Mouse (Mus musculus) G1E (cell line): ENCODE measurements around the gene Gm28043. TPM values are rescaled to one million over a fixed set of nuclear protein-coding genes. Genes with fewer than 3 reads are reported as not detected.

Experiments
- ATAC-seq: 2 replicates; pipeline ENCODE4 v1.8.0; 2016; ENCODE audit warnings: mild to moderate bottlenecking; ENCODE audit not compliant: insufficient number of reproducible peaks, poor library complexity, low FRiP score, severe bottlenecking; ENCODE audit errors: extremely low read depth
- DNase-seq: peaks from one replicate; pipeline ENCODE4 v3.0.0; 2012; ENCODE audit warnings: low spot score
- H3K27me3 ChIP-seq: 2 replicates; pipeline ENCODE4 v1.6.1; 2012; ENCODE audit warnings: mild to moderate bottlenecking, low read length, inconsistent platforms; ENCODE audit not compliant: insufficient read depth
- H3K36me3 ChIP-seq: replicated peaks from 2 replicates; pipeline ENCODE3; 2012; ENCODE audit warnings: mild to moderate bottlenecking, inconsistent platforms
- H3K4me1 ChIP-seq: 2 replicates; pipeline ENCODE4 v1.6.1; 2012; ENCODE audit warnings: low read depth, low read length, inconsistent platforms, mixed read lengths; ENCODE audit not compliant: insufficient read depth
- H3K4me3 ChIP-seq: 2 replicates; pipeline ENCODE4 v1.5.1; 2012; ENCODE audit warnings: low read depth, mild to moderate bottlenecking, inconsistent platforms, low read length, moderate library complexity, mixed read lengths
- H3K9me3 ChIP-seq: replicated peaks from 2 replicates; pipeline ENCODE4 v1.6.1; 2012; ENCODE audit warnings: inconsistent platforms
- CTCF ChIP-seq: IDR thresholded peaks from 2 replicates; pipeline ENCODE4 v1.5.1; 2012; ENCODE audit warnings: low read depth, low read length, inconsistent platforms, mixed read lengths
- GATA1 ChIP-seq: IDR thresholded peaks from 2 replicates; pipeline ENCODE4 v1.6.1; 2012; ENCODE audit warnings: borderline replicate concordance, low read length, inconsistent platforms, mixed read lengths
- GATA2 ChIP-seq: IDR thresholded peaks from 2 replicates; pipeline ENCODE4 v1.6.1; 2012; ENCODE audit warnings: low read depth, low read length, inconsistent platforms, borderline replicate concordance
- POLR2AphosphoS5 ChIP-seq: IDR thresholded peaks from 2 replicates; pipeline ENCODE4 v1.6.1; 2012; ENCODE audit warnings: low read depth, low read length, inconsistent platforms; ENCODE audit not compliant: insufficient replicate concordance
- TAL1 ChIP-seq: conservative IDR thresholded peaks from 2 replicates; pipeline ENCODE4 v1.6.1; 2012; ENCODE audit warnings: low read depth, low read length, inconsistent platforms, mixed read lengths
- polyA plus RNA-seq: library from polyadenylated mRNA; stranded (reverse); fragments of >175 nt; gene quantifications from 2 replicates; pipeline ENCODE4 v1.2.3, GENCODE M21; 2012
- total RNA-seq, 2 experiments: library from RNA; stranded (forward) in 1 of 2; stranded (reverse) in 1 of 2; fragments of 200-1000 nt in 1 of 2; fragments of >200 nt in 1 of 2; fragmentation: Nextera tagmentation in 1 of 2; gene quantifications; 2 replicates each; pipeline ENCODE4 v1.2.3; 2014 to 2017

The Gm28043 gene
- total and polyA plus RNA-seq, 3 experiments = 0.29 to 9.2 (median 4.8) TPM

- Histone ChIP-seq H3K27me3 (no peaks in the 10 kb centered on the region), H3K9me3 (no peaks in the 10 kb centered on the region), H3K36me3 (peaks cover 77% of the 10 kb centered on the region), H3K4me1 (peaks cover 31% of the 10 kb centered on the region), H3K4me3 (no peak overlapping the region)
- ATAC-seq (no peak), DNase-seq (no peak)
- no peak for TF ChIP-seq GATA2
- TF ChIP-seq POLR2AphosphoS5 = no peak
Measured at GRCm38 (mm10) chr17:29619231-29619630, 4.6 kb downstream of the Gm28043 start.

GRCm38 (mm10) chr17:29623488-29623887, 8.8 kb downstream of the Gm28043 start:
- Histone ChIP-seq H3K4me1 (peaks cover 15% of the 10 kb centered on the region), H3K27me3 (no peaks in the 10 kb centered on the region), H3K4me3 (no peak overlapping the region), H3K36me3 (peaks cover 100% of the 10 kb centered on the region), H3K9me3 (no peaks in the 10 kb centered on the region)
- DNase-seq (no peak), ATAC-seq (no peak)
- no peak for TF ChIP-seq GATA2
- no peak for TF ChIP-seq POLR2AphosphoS5
- no peak for TF ChIP-seq TAL1
- no peak for TF ChIP-seq GATA1

GRCm38 (mm10) chr17:29627285-29627684, 12.6 kb downstream of the Gm28043 start:
- Histone ChIP-seq H3K9me3 (no peaks in the 10 kb centered on the region), H3K4me3 (no peak overlapping the region), H3K27me3 (no peaks in the 10 kb centered on the region), H3K36me3 (peaks cover 98% of the 10 kb centered on the region), H3K4me1 (peaks cover 32% of the 10 kb centered on the region)
- no peak for ATAC-seq
- TF ChIP-seq GATA2 = no peak
- TF ChIP-seq TAL1 = no peak
- TF ChIP-seq CTCF = no peak
- TF ChIP-seq POLR2AphosphoS5 = no peak
- TF ChIP-seq GATA1 = no peak
- DNase-seq = no peak

DNA sequence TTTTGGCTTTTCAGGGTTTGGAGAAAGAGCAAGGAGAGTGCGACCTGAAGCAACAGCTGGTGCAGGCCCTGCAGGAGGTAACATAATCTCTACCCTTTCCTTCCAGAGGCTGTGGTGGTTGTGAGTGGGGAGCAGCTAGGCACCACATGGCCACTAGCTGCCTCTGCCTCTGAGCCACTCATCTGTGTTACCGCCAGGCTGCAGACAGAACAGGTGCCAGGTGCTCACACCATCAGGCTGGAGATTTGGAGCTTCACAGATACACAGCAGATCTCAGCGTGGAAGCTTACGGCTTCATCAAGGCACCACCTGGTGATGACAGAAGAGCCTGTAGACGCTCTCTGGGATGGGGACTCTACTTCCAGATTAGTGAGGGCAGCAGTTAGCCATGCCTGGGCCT, 14.3 kb downstream of the Gm28043 start:
- peaks cover 32% of the 10 kb centered on the region for H3K4me1 ChIP-seq
- H3K9me3 ChIP-seq = no peaks in the 10 kb centered on the region
- no peaks in the 10 kb centered on the region for H3K27me3 ChIP-seq
- H3K36me3 ChIP-seq = peaks cover 98% of the 10 kb centered on the region
- DNase-seq (no peak), ATAC-seq (no peak)
- TF ChIP-seq POLR2AphosphoS5 (no peak), GATA2 (no peak), GATA1 (no peak), CTCF (no peak), TAL1 (no peak)
- H3K4me3 ChIP-seq = no peak overlapping the region

DNA sequence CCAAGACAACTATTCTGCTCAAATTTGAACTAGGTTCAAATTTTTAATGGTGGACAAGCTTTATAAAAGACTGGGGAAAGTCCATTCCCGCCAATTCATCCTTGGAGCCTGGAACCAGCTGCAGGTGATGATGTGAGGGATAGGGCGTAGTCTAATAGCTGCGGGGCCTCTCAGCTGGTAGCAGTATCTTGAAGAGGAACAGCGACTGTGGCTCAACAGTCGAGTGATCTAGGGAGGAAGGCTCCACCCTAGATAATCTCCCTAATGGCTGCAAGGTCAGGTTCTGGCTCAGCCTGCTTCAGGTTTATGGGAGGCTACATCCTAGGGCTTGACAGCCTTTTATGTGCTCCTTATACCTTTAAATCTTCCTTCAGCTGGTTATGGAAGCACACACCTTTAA, 14.9 kb downstream of the Gm28043 start:
- ATAC-seq (no peak), DNase-seq (no peak)
- Histone ChIP-seq H3K4me1 (peaks cover 38% of the 10 kb centered on the region), H3K4me3 (no peak overlapping the region), H3K9me3 (no peaks in the 10 kb centered on the region), H3K27me3 (no peaks in the 10 kb centered on the region), H3K36me3 (peaks cover 98% of the 10 kb centered on the region)
- TF ChIP-seq CTCF = no peak
- TF ChIP-seq TAL1 = no peak
- no peak for TF ChIP-seq GATA1
- TF ChIP-seq GATA2 = no peak
- TF ChIP-seq POLR2AphosphoS5 = no peak

GRCm38 (mm10) chr17:29632312-29632711, 17.6 kb downstream of the Gm28043 start:
- ATAC-seq (no peak), DNase-seq (no peak)
- Histone ChIP-seq H3K9me3 (no peaks in the 10 kb centered on the region), H3K36me3 (peaks cover 98% of the 10 kb centered on the region), H3K27me3 (no peaks in the 10 kb centered on the region), H3K4me3 (no peak overlapping the region), H3K4me1 (peaks cover 58% of the 10 kb centered on the region)
- TF ChIP-seq GATA2 = no peak
- TF ChIP-seq CTCF = no peak
- TF ChIP-seq TAL1 = no peak
- no peak for TF ChIP-seq GATA1
- no peak for TF ChIP-seq POLR2AphosphoS5

GRCm38 (mm10) chr17:29635492-29635891, 20.8 kb downstream of the Gm28043 start:
- no peak for ATAC-seq
- no peak for TF ChIP-seq GATA1
- TF ChIP-seq GATA2 = no peak
- no peak for TF ChIP-seq TAL1
- no peak for TF ChIP-seq POLR2AphosphoS5
- TF ChIP-seq CTCF = no peak
- H3K36me3 ChIP-seq = peaks cover 95% of the 10 kb centered on the region
- no peak overlapping the region for H3K4me3 ChIP-seq
- no peak for DNase-seq
- H3K27me3 ChIP-seq = no peaks in the 10 kb centered on the region
- no peaks in the 10 kb centered on the region for H3K9me3 ChIP-seq
- H3K4me1 ChIP-seq = peaks cover 45% of the 10 kb centered on the region
